Mouse (Mus musculus) thymus, adult 2 months (tissue): Measurements from ENCODE around the gene Stx5a. TPM values are rescaled to one million over a fixed set of nuclear protein-coding genes. Genes with fewer than 3 reads are reported as not detected.

Source experiments
- DNase-seq: peaks from one replicate; pipeline ENCODE4 v3.0.0; 2021
- H3K27ac ChIP-seq: fragments of 200-500 bp; 2 replicates; pipeline ENCODE4 v1.5.1; 2012; ENCODE audit warnings: low read length, control low read depth; ENCODE audit not compliant: control insufficient read depth, insufficient read depth
- H3K27me3 ChIP-seq: fragments of 200-500 bp; 2 replicates; pipeline ENCODE4 v1.6.1; 2012; ENCODE audit warnings: mild to moderate bottlenecking, low read length, moderate library complexity, mixed read lengths; ENCODE audit not compliant: control insufficient read depth, insufficient read depth
- H3K36me3 ChIP-seq: fragments of 200-500 bp; 2 replicates; pipeline ENCODE4 v1.6.1; 2012; ENCODE audit warnings: mild to moderate bottlenecking, low read length, moderate library complexity; ENCODE audit not compliant: control insufficient read depth, insufficient read depth
- H3K4me1 ChIP-seq: fragments of 200-500 bp; replicated peaks from 2 replicates; pipeline ENCODE4 v1.6.1; 2012; ENCODE audit warnings: low read length; ENCODE audit not compliant: control insufficient read depth, insufficient read depth
- H3K4me3 ChIP-seq: fragments of 200-500 bp; 2 replicates; pipeline ENCODE4 v1.5.1; 2012; ENCODE audit warnings: mild to moderate bottlenecking, low read length, control low read depth, moderate library complexity; ENCODE audit not compliant: control insufficient read depth, insufficient read depth
- CTCF ChIP-seq: fragments of 200-500 bp; IDR thresholded peaks from 2 replicates; pipeline ENCODE4 v1.5.1; 2012; ENCODE audit warnings: mild to moderate bottlenecking, control low read depth, low read length, moderate library complexity, borderline replicate concordance; ENCODE audit not compliant: control insufficient read depth, poor library complexity, insufficient read depth; ENCODE audit errors: extremely low read depth
- POLR2A ChIP-seq: fragments of 200-500 bp; IDR thresholded peaks from 2 replicates; pipeline ENCODE4 v1.6.1; 2012; ENCODE audit warnings: mild to moderate bottlenecking, low read length, control low read depth, moderate library complexity; ENCODE audit not compliant: control insufficient read depth, poor library complexity, insufficient read depth; ENCODE audit errors: extremely low read depth
- WGBS: fragments of 180-500 bp; shearing (Covaris S2); methylation state at CpG from one replicate; pipeline ENCODE4 v1.1.7; 2018; 5-methylcytosine and 5-hydroxymethylcytosine counted together
- polyA plus RNA-seq: library from polyadenylated mRNA; depleted of rRNA; stranded (reverse); fragments of >200 nt; gene quantifications from 2 replicates; pipeline ENCODE4 v1.2.3, GENCODE M21; 2012

The Stx5a gene
- polyA plus RNA-seq, 1 experiment, result 137 TPM

DNA sequence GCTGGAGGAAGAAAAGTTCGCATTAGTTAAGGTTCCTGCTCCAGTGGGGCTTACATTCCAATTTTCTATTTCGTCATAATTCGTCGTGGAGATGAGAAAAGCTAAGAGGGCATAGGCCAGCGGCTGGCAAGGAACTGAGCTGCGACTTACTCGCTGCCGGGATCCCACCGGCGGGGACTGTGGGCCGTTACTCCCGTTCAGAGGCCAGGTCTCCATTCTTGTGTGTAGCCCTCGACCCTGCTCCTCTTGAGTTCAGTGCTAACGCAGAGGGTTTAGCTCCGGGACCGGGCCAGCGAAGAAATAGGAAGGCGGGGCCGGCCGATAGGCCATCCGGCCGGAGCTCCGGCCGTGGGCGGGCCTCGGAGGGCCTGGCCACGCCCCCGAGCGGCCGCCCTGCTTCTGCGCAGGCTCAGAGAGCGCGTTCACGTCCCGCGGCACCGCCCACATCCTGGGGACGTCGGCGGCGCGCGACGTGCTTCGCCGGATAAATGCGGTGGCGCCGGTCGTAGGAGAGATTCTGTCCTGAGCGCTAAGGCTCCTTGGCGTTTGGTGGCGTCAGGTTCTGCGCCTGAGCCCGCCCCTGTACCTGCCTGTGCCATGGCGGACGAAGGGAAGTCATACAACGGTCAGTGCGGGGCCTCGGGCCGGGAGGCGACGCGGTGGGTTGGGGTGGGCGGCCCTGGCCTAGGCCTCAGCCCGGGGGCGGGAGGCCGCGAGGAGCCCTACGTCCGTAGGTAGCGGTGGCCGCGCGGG, 15.6 kb downstream of the Stx5a start, which contains the start of gene Nxf1:
Gene Nxf1, plus strand, starts transcription at position 439 of the 753 bp plus-strand sequence.
- peak; percentile 45; the same call in 1 of the 2 replicates for TF ChIP-seq CTCF
- peak; percentile 95 for TF ChIP-seq POLR2A
- Histone ChIP-seq H3K4me3 (peak within 1 kb of the TSS; percentile 95), H3K27me3 (no peaks in the 10 kb centered on the region), H3K36me3 (peaks cover 21% of the 10 kb centered on the region), H3K4me1 (peaks cover 13% of the 10 kb centered on the region), H3K27ac (peak within 1 kb of the TSS; percentile 54)
- WGBS, result under 1% methylated on average over 75 of the region's 75 CpGs
- DNase-seq, result peak; percentile 90

DNA sequence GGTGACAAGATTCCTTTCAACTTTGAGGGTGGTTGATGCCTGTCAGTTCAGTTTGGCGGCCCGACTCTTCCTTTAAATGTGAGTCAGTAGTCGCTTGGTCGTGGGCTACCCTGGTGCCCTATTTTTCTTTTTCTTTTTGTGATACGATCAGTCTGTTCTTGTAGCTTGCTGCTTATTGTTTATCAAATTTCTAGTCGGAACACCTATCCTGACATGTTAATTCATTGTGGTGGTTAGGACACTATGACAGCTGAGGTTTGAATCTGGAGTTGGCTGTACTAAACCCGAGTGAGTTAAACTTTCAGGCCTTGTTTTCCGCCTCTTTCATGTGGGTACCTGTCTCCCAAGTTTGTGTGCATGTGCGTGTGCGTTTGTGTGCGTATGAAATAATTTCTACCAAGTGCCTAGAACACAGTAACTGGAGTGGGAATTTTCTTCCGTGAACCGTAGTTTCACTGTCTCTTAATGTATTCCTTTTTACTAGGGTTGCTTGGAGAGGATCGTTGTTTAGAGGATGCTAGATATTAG, 16.3 kb downstream of the Stx5a start:
- Histone ChIP-seq H3K27me3 (no peaks in the 10 kb centered on the region), H3K36me3 (peaks cover 20% of the 10 kb centered on the region), H3K4me1 (peaks cover 13% of the 10 kb centered on the region), H3K4me3 (peak overlapping the region; percentile 95), H3K27ac (peak overlapping the region; percentile 54)
- peak; percentile 17 for DNase-seq
- TF ChIP-seq CTCF, result no peak
- TF ChIP-seq POLR2A, result no peak
- under 1% methylated on average over 14 of the region's 14 CpGs for WGBS

DNA sequence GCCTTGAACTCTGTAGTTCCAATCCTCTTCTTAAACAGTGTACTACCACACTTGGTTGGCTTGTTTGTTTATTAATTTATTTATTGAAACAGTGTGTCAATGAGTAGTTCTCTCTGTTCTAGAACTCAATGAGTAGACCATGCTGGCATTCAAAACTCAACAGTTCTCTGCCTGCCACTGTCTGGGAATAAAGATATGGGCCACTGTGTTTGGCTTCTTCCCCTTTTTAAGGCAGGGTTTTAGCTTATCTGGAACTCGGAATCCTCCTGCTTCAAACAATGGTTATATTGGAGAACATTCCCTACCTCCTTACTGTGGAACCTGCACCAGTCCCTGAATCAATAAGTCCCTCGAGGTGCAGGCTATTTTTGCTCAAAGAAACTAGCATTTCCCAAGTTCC, 17.7 kb downstream of the Stx5a start:
- TF ChIP-seq CTCF (no peak), POLR2A (no peak)
- 74% methylated on average over 2 of the region's 2 CpGs for WGBS
- peaks cover 13% of the 10 kb centered on the region for H3K4me1 ChIP-seq
- H3K36me3 ChIP-seq, result peaks cover 24% of the 10 kb centered on the region
- no peak for DNase-seq
- H3K4me3 ChIP-seq, result no peak overlapping the region
- no peak overlapping the region for H3K27ac ChIP-seq
- H3K27me3 ChIP-seq, result no peaks in the 10 kb centered on the region

DNA sequence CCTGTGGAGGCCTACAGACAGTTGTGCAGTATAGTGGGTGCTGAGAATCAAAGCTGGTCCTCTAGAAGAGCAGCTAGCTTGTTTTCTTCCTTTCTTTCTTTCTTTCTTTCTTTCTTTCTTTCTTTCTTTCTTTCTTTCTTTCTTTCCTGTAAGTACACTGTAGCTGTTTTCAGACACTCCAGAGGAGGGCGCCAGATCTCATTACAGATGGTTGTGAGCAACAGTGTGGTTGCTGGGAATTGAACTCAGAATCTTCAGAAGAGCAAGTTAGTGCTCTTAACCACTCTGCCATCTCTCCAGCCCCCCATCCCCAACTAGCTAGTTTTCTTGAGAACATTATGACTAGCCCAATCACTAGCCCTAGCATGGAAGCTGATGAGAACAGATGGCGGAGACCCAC, 19.5 kb downstream of the Stx5a start:
- TF ChIP-seq CTCF, result no peak
- no peak for TF ChIP-seq POLR2A
- Histone ChIP-seq H3K4me3 (no peak overlapping the region), H3K27me3 (no peaks in the 10 kb centered on the region), H3K36me3 (peaks cover 37% of the 10 kb centered on the region), H3K27ac (no peak overlapping the region), H3K4me1 (peaks cover 6% of the 10 kb centered on the region)
- 93% methylated on average over 2 of the region's 2 CpGs for WGBS
- peak; percentile 20 for DNase-seq

DNA sequence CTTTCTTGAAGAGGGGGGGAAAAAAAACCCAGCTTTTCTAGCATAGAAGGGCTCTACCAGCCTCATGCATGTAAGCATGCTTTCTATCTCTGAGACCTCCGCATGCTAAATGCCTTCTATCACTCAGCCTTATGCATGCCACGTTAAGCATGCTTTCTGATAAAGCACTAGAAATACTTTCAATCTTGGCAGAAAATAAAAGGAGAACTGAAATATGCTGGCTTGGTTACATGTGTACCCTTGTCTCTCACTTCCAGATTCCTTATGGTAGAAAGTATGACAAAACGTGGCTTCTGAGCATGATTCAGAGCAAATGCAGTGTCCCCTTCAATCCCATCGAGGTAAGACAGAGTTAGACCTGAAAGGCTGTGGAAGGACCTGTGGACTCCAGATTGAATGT, 22.1 kb downstream of the Stx5a start:
- H3K27ac ChIP-seq, result no peak overlapping the region
- WGBS, result 92% methylated on average over 4 of the region's 4 CpGs

DNA sequence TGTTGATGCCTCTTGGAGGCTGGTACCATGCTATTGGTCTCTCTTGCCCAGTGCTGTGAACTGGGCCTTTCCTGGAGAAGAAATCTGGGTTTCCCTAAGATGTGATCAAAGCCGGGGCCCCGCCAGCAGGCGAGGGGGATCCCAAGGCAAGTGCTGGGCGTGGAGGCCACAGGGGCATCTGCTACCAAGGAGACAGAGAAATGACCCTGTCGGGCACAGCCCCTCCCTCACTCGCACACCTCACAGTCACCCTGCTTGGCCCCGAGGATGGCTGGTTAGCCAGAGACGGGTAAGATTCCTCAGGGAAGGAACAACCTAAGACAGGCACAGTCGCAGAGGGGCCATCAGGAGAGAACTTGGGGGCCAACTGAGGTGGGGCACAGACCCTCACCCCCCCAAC, 24.3 kb downstream of the Stx5a start:
- no peak overlapping the region for H3K4me3 ChIP-seq
- peaks cover 83% of the 10 kb centered on the region for H3K36me3 ChIP-seq
- H3K4me1 ChIP-seq, result peaks cover 4% of the 10 kb centered on the region
- no peaks in the 10 kb centered on the region for H3K27me3 ChIP-seq
- TF ChIP-seq CTCF, result no peak
- TF ChIP-seq POLR2A, result no peak
- 97% methylated on average over 9 of the region's 9 CpGs for WGBS
- no peak for DNase-seq
- no peak overlapping the region for H3K27ac ChIP-seq

More for the DNA sequence above, 22.1 kb downstream of the Stx5a start:
- no peak for TF ChIP-seq CTCF
- TF ChIP-seq POLR2A, result no peak
- Histone ChIP-seq H3K27me3 (no peaks in the 10 kb centered on the region), H3K36me3 (peaks cover 62% of the 10 kb centered on the region), H3K4me1 (peaks cover 4% of the 10 kb centered on the region; the same call in 1 of the 2 replicates), H3K4me3 (no peak overlapping the region)
- no peak for DNase-seq
